Comparison of ENCODE assay signal across 8 mouse cellular contexts in the genomic region with DNA sequence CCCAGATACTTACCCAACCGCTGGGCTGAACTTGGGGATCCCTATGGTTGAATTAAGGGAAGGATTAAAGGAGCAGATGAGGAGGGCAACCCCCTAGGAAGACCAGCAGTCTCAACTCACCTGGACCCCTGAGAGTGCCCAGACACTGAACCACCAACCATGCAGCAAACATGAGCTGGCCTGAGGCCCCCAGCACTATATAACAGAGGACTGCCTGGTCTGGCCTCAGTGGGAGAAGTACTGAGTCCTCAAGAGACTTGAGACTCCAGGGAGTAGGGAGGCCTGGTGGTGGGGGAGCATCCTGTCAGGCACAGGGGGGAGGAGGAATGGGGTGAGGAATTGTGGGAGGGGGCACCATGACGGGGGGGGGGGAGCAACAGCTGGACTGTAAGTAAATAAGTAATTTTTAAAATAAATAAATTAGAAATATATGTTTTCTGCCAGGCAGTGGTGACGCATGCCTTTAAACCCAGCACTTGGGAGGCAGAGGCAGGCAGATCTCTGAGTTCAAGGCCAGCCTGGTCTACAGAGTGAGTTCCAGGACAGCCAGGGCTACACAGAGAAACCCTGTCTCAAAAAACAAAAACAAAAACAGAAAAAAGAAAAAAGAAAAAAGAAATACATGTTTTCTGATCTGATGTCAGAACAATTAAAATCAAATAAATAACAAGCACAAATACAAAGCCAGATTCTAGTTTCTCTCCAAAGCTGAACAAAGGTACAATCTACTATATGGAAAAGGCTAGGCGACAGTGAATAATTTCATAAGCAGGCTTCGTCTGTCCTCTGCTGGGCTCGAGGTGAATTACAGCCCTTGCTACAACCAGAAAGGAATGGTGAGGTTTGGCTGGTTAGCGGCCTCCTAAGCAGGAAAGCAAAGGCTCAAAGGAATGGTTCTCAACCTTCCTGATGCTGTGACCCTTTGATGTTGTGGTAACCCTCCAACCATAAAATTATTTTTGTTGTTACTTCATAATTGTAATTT. TPM values are rescaled to one million over a fixed set of nuclear protein-coding genes. Genes with fewer than 3 reads are reported as not detected.
A peak's percentile ranks its signal among the peaks of the same experiment; 100 is the strongest.
DNase-seq lines count a peak whose midpoint lies in the region; ATAC-seq lines count a peak whose summit lies in the region.

No protein-coding gene starts in this region.

- no peak overlapping the region for H3K9ac ChIP-seq in liver, embryonic 16.5 days (ENCODE audit: low read depth, low read length)

- 0 out of 2 replicates have a peak, but pooled peaks have one; percentile 27 for ATAC-seq in liver, embryonic 16.5 days (ENCODE audit: low read depth)

- H3K9me3 ChIP-seq in liver, embryonic 16.5 days (replicated peaks; ENCODE audit: control insufficient read depth, low read length), result no peaks in the 10 kb centered on the region

- no peak overlapping the region for H3K4me2 ChIP-seq in liver, embryonic 16.5 days (ENCODE audit: low read depth, low read length)

- no peak overlapping the region for H3K4me3 ChIP-seq in liver, embryonic 16.5 days (ENCODE audit: low read depth, low read length)

- no peaks in the 10 kb centered on the region for H3K27me3 ChIP-seq in liver, embryonic 16.5 days (ENCODE audit: control insufficient read depth, insufficient read depth, low read depth, low read length)

- intact Hi-C loops in heart, postnatal 10 days (cut with DNase I), result loop anchor here (1.0 to 2.0 kb wide), 3 partner anchors 142 to 730 kb away; no protein-coding TSS in a partner anchor

- 32% methylated on average over 7 of the region's 7 CpGs for WGBS in liver, embryonic 16.5 days (ENCODE audit: insufficient replicate concordance)

- no peak overlapping the region for H3K27ac ChIP-seq in liver, embryonic 16.5 days (ENCODE audit: low read length)

- H3K4me1 ChIP-seq in liver, embryonic 16.5 days (ENCODE audit: control insufficient read depth, low read depth, low read length), result no peaks in the 10 kb centered on the region

- H3K36me3 ChIP-seq in liver, embryonic 16.5 days (ENCODE audit: control insufficient read depth, insufficient read depth), result no peaks in the 10 kb centered on the region

- DNase-seq in B cell, adult 2 months, result peak; percentile 34 to 45
- DNase-seq in T-cell, adult 2 months (ENCODE audit: low spot score), result peak; percentile 50
- peak; percentile 61 for DNase-seq in embryo, embryonic 11.5 days (ENCODE audit: low read depth, low spot score)
- peak; percentile 79 to 87 for DNase-seq in heart, postnatal 10 days
- DNase-seq in kidney, postnatal 14 days, result peak; percentile 83
- DNase-seq in ovary, adult 18-20 months (ENCODE audit: low spot score), result peak; percentile 39
- peak; percentile 70 for DNase-seq in urinary bladder, postnatal 25 days (ENCODE audit: low spot score)

RNA-seq across cellular contexts. Expression of a gene that starts 55.4 kb away (rescaled TPM):
- 10 to 100 TPM; 29.7 to 35.6 TPM for total RNA-seq in heart, postnatal 10 days (2021)
- 29.2 and 31.1 TPM in 2 replicates for polyA plus RNA-seq in liver, embryonic 16.5 days (2015; fragmentation: Nextera tagmentation; extraction: Ambion mirVana)
